Mouse (Mus musculus): ENCODE measurements around the gene Zmiz2.
"Not testable (repeated sequence)": the region's sequence is repeated elsewhere in the genome, so short reads cannot be mapped to it uniquely, and the experiment has no call there.

Zmiz2 gene

DNA sequence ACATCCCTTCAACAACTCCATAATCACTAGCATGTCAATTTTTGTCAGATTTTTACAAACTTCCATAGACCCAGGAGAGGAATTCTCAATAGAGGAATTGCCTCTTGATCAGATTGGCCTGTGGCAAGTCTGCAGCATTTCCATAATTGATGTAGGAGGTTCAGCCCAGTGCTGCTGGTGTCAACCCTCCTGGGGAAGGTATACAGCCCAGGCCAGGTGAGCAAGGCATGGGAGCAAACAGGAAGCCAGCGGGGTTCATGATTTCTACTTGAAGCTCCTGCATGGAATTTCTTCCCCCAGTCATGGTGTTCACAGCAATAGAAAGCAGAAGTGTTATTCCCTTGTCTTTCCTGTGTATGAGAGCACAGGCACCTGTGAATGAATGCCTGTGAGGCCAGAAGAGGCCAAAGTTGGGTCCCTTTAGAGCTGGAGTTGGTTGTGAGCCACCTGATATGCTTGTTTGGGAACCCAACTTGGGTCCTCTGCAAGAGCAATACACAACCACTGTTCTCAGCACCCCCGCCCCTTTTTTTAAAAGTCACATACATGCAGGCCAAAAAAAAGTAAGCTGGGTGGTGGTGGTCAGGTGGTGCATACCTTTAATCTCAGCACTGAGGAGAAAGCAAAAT is 32.0 kb downstream of the Zmiz2 start:
- no peak for DNase-seq

DNA sequence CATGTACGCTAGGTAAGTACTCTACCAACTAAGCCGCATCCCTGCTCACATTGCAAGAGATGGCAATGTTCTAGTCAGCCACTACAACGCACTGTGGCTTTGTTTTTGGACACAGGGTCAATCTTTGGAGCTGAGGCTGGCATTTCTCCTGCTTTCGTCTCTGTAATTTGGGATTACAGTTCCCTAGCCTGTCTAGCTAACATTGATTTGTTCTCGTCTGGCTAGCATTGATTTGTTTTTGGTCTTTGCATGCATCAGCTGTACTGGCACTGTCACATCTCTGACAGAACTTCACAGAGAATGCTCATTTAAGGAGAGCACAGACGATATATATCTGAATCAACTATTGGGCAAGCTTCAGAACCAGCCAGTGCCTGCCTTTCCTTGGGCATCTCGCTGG is 41.3 kb downstream of the Zmiz2 start:
- DNase-seq, result no peak

DNA sequence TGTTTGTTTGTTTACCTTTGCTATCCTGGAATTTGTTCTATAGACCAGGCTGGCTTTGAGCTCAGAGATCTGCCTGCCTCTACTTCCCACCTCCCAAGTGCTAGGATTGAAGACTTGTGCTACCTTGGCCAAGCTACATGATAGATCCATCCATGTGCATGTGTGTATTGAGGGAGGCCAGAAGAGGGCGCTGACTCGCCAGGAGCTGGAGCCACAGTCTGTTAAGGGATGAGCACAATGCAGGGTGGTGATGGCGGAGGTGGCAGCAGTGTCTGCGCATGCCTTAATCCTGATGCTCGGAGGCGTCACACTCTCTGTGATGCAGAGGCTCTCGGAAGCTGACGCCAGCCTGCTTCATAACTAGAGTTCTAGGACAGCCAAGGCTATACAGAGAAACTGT is 47.6 kb downstream of the Zmiz2 start:
- peak; percentile 33 for DNase-seq

DNA sequence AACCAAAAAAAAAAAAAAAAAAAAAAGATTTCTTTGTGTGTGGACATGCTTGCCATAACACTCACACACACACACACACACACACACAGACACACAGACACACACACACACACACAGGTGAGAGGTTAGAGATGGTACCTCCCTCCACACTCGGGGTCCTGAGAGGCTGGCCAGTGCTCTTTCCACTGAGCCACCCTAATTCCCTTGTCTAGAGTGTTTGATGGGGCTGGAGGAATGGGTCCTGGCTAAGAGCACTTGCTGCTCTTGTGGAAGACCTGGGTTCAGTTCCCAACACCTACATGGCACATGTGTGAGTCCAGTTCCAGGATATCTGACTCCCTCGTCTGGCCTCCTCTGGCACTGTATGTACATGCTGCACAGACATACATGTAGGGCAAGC is 48.8 kb downstream of the Zmiz2 start:
- DNase-seq, result no peak

DNA sequence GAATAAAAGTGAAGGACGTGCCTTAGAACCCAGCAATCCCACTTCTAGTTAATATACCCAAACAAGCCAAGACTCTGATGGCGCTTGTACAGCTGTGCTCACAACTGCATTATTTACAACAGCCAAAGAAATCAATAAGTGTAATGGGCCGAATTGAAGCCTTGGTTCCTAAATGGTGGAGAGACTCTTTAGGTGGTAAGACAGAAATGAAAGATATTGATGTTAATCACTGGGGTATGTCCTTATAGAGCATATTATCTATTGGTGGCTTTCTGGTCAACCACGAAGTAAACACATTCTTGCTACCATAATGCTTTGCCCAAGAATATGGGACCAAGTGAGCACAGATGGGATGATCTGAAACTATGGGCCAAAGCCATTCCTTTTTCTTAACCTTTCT is 51.3 kb downstream of the Zmiz2 start:
- no peak for DNase-seq

DNA sequence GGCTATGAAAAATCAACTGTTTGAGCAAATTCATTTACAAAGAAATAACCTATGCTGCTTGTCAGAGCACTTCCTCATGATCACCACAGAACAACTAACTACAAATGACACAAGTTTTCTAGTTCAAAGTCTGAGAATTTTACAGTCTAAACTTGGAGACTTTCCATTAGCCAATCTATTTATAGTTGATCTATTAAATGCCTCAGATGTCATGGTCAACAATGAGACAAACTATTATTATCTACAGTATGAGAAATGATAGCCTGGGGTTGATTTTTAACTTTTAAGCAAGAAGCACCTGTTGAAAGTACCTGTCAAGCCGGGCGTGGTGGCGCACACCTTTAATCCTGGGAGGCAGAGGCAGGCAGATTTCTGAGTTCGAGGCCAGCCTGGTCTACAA is 53.7 kb downstream of the Zmiz2 start:
- peak; percentile 23 for DNase-seq

DNA sequence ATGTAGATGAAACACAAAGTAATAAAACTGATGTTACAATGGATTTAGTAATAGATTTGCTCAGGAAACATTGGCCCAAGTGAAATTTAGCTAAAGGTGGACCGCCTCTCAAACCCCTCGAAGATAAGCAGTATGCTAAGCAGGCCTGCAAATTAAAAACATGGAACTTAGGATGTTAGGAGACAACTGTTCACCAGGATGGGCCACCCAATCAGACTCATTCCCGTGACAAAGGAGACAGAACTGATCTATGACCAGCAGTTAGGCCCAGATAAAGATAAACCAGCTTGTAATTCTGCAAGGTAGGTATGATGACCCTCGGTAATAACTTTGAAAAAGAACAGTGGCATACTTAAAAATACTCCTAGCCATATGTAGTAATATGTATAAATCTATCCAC is 54.2 kb downstream of the Zmiz2 start:
- no peak for DNase-seq

DNA sequence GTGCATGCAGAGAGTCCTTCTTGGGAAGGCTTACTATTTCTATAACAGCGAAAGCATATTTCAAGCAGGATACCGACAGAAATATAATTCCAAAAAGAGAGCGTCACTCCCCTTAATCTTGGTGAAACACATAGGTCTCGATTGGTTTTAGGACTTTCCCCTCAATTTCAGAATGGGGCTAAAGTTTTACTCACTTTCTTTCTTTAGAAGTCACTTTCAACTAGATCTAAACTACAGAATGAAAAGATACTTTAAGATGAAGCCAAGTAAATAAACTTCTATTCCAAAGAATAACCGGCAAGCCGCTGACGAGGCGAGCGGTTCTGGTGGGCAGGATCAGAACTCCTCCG is 54.8 kb downstream of the Zmiz2 start:
- DNase-seq, result no peak

DNA sequence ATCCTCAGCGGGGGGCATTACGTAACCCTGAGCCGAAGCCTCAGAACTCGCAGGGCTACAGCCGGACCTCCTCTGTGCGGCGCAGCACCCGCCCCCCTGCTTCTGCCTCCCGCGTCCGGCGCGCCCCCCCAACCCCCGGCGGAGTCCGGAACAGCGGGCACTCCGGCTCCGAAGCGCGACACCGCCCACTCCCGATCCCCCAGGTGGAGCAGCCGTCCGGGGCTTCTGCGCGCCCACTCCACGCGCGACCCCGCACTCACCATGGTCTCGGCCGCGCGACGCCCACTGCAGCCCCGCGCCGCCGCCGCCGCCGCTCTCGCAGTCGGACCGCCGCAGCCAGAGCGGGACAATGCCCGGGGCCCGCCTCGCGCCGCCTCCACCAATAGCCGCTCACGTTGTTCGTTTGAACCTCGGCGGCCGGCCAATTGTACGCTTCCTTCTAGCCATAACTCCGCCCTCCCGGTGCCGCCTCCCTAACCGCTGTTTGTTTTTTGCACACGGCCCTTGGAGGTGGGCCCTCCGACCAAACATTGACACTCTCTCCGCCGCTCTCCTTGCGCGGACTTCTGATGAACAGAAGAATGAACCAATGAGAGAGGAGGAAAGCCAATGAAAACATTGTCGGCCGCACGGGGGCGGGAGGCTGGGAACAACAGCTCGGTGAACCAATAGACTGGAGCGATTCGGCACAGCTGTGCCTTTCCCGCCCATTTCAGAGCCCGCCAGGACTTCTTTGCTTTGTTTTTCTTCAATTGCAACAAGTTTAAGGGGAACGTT is 55.4 kb downstream of the Zmiz2 start, which contains the start of gene H2afv:
Gene H2afv (minus strand): TSS at position 367 of the 777 bp plus-strand sequence.
- DNase-seq, result peak; percentile 100

DNA sequence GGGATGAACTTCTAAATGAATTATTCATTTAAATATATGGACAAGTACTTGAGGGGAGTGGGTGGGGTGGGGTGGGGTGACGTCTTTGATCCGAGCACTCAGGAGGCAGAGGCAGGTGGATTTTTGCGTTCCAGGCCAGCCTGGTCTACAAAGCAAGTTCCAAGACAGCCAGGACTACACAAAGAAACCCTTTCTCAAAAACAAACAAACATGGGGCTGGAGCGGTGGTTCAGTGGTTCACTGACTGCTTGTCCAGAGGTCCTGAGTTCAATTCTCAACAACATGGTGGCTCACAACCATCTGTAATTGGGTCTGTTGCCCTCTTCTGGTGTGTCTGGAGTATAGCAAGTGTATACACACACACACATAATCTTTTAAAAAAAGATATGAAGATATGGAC is 56.6 kb downstream of the Zmiz2 start:
- no peak for DNase-seq

DNA sequence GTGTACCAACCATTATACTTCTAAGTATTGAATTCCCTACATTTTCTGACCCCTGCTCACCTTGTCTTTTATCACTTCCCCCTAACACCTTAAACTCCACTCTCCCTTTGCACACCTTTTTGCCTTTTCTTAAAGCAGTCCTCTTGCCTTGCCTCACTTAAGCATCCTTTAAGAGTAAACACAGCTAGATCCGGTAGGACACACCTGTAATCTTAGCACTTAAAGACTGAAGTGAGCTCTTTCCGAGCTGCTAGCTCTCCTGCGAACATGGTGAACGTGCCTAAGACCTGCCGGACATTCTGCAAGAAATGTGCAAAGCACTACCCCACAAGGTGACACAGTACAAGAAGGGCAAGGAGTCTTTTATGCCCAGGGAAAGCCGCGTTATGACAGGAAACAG is 57.1 kb downstream of the Zmiz2 start:
- DNase-seq, result no peak

DNA sequence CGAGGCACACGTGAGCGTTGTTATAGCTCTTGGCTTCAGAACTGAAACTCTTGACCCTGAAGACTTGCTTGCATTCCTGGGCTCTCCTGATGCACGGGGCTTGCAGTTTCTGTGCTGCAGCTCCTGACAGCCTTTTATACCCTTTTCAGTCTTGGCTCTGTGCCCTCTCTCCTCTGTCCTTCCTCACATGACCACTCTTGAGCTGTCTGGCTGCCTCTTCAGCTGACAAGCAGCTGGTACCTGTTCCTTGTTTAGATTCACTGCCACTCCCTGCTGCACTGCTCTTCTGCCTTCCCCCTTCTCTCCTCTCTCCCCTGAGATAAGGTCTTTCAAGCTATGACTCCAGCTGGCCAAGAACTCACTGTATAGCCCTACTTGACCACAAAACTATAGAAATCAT is 58.6 kb downstream of the Zmiz2 start:
- no peak for DNase-seq

DNA sequence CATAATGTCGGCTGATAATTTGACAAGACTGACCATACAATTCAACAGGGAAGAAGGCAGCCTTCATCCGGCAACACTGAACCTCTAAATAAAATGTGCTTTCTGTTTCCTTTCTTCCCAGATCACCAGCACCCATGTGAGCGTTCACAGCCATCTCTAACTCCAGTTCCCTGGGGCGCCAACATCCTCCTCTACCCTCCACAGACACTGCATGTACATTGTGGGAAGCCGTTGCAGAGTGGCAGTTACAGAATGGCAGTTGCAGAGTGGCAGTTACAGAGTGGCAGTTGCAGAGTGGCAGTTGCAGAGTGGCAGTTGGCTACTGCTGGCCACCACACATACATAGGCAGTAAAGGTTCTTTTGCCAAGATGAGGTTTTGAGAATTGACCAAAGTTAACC is 59.3 kb downstream of the Zmiz2 start:
- DNase-seq, result not testable (repeated sequence)

Data from kidney, adult 11 months (tissue).